Mouse (Mus musculus): ENCODE results near the gene Ip6k2. TPM values are rescaled to one million over a fixed set of nuclear protein-coding genes. Genes with fewer than 3 reads are reported as not detected.

Gene Ip6k2
- total and polyA plus RNA-seq, 3 experiments = 21.3 to 33.7 TPM; not detected in 1

- no peak for TF ChIP-seq MAZ (IDR thresholded peaks at IDR 0.05; ENCODE audit: low read depth, low read length)
- no peak for TF ChIP-seq ZNF384 (IDR thresholded peaks at IDR 0.05; ENCODE audit: low read depth, low read length)
- no peak for TF ChIP-seq HCFC1 (IDR thresholded peaks at IDR 0.05; ENCODE audit: low read depth, low read length)
- no peak for TF ChIP-seq CHD1 (IDR thresholded peaks at IDR 0.05; ENCODE audit: low read depth, low read length)
- no peak for TF ChIP-seq CHD2 (IDR thresholded peaks at IDR 0.05; ENCODE audit: low read length)
- no peak for TF ChIP-seq POLR2AphosphoS5 (IDR thresholded peaks at IDR 0.05; ENCODE audit: borderline replicate concordance, low read depth, low read length)
- Histone ChIP-seq H3K9ac (ENCODE audit: control insufficient read depth, low read depth, low read length, poor library complexity, severe bottlenecking) (no peak overlapping the region), H3K79me2 (ENCODE audit: control insufficient read depth, insufficient read depth, low read length, poor library complexity) (peaks cover 2% of the 10 kb centered on the region; the same call in 1 of the 2 replicates), H3K27me3 (ENCODE audit: control insufficient read depth in 1 of 2, insufficient read depth in 2 of 2, low read length in 2 of 2) (no peaks in the 10 kb centered on the region), H3K27ac (ENCODE audit: control insufficient read depth, low read depth, low read length) (no peak overlapping the region), H3K4me3 (ENCODE audit: control insufficient read depth in 1 of 2, insufficient read depth in 1 of 2, low read depth in 2 of 2, low read length in 2 of 2) (no peak overlapping the region), H3K4me1 (ENCODE audit: control insufficient read depth in 1 of 2, insufficient read depth in 2 of 2, low read length in 2 of 2) (peaks cover 19 to 26% of the 10 kb centered on the region in 2 experiments), H3K9me3 (replicated peaks; ENCODE audit: insufficient read depth, low read length) (no peaks in the 10 kb centered on the region), H3K36me3 (ENCODE audit: control insufficient read depth in 1 of 2, insufficient read depth in 2 of 2, low read length in 2 of 2) (peaks cover 0 to 23% of the 10 kb centered on the region in 2 experiments; a peak in 3 of 4 replicates)
- no peak for DNase-seq (ENCODE audit: low read depth, low spot score)
Observed at GRCm38 (mm10) chr9:108810516-108810915, 26.9 kb downstream of the Ip6k2 start.

GRCm38 (mm10) chr9:108815557-108815956 is 32.0 kb downstream of the Ip6k2 start:
- H3K4me3 ChIP-seq (ENCODE audit: control insufficient read depth in 1 of 2, insufficient read depth in 1 of 2, low read depth in 2 of 2, low read length in 2 of 2) = no peak overlapping the region
- TF ChIP-seq CHD1 (IDR thresholded peaks at IDR 0.05; ENCODE audit: low read depth, low read length) = no peak
- no peak for TF ChIP-seq JUND (IDR thresholded peaks at IDR 0.05; ENCODE audit: low read depth, low read length)
- no peak for TF ChIP-seq TCF12 (IDR thresholded peaks at IDR 0.05; ENCODE audit: low read depth, low read length)
- no peak for TF ChIP-seq ZKSCAN1 (IDR thresholded peaks at IDR 0.05; ENCODE audit: low read depth, low read length)
- no peak for TF ChIP-seq CHD2 (IDR thresholded peaks at IDR 0.05; ENCODE audit: low read length)
- H3K36me3 ChIP-seq (ENCODE audit: control insufficient read depth in 1 of 2, insufficient read depth in 2 of 2, low read length in 2 of 2) = no peaks in the 10 kb centered on the region; a peak in 1 of 4 replicates
- no peaks in the 10 kb centered on the region for H3K27me3 ChIP-seq (ENCODE audit: control insufficient read depth in 1 of 2, insufficient read depth in 2 of 2, low read length in 2 of 2)
- no peaks in the 10 kb centered on the region for H3K4me1 ChIP-seq (ENCODE audit: control insufficient read depth in 1 of 2, insufficient read depth in 2 of 2, low read length in 2 of 2)
- no peak overlapping the region for H3K27ac ChIP-seq (ENCODE audit: control insufficient read depth, low read depth, low read length)
- H3K79me2 ChIP-seq (ENCODE audit: control insufficient read depth, insufficient read depth, low read length, poor library complexity) = no peaks in the 10 kb centered on the region
- H3K9ac ChIP-seq (ENCODE audit: control insufficient read depth, low read depth, low read length, poor library complexity, severe bottlenecking) = no peak overlapping the region
- H3K9me3 ChIP-seq (replicated peaks; ENCODE audit: insufficient read depth, low read length) = no peaks in the 10 kb centered on the region
- DNase-seq (ENCODE audit: low read depth, low spot score) = no peak

GRCm38 (mm10) chr9:108819495-108819894 is 35.9 kb downstream of the Ip6k2 start:
- no peak overlapping the region for H3K9ac ChIP-seq (ENCODE audit: control insufficient read depth, low read depth, low read length, poor library complexity, severe bottlenecking)
- no peaks in the 10 kb centered on the region for H3K79me2 ChIP-seq (ENCODE audit: control insufficient read depth, insufficient read depth, low read length, poor library complexity)
- H3K4me3 ChIP-seq (ENCODE audit: control insufficient read depth in 1 of 2, insufficient read depth in 1 of 2, low read depth in 2 of 2, low read length in 2 of 2) = no peak overlapping the region
- H3K4me1 ChIP-seq (ENCODE audit: control insufficient read depth in 1 of 2, insufficient read depth in 2 of 2, low read length in 2 of 2) = no peaks in the 10 kb centered on the region
- peak; percentile 62 for DNase-seq (ENCODE audit: low read depth, low spot score)
- H3K36me3 ChIP-seq (ENCODE audit: control insufficient read depth in 1 of 2, insufficient read depth in 2 of 2, low read length in 2 of 2) = no peaks in the 10 kb centered on the region
- H3K27me3 ChIP-seq (ENCODE audit: control insufficient read depth in 1 of 2, insufficient read depth in 2 of 2, low read length in 2 of 2) = no peaks in the 10 kb centered on the region; a peak in 1 of 4 replicates
- H3K9me3 ChIP-seq (replicated peaks; ENCODE audit: insufficient read depth, low read length) = no peaks in the 10 kb centered on the region
- no peak overlapping the region for H3K27ac ChIP-seq (ENCODE audit: control insufficient read depth, low read depth, low read length)
- TF ChIP-seq CTCF (IDR thresholded peaks at IDR 0.05 in 2 of 3, conservative IDR thresholded peaks at IDR 0.05 in 1 of 3; ENCODE audit: control insufficient read depth in 1 of 3, insufficient read depth in 1 of 3, low read depth in 2 of 3, low read length in 3 of 3, poor library complexity in 1 of 3, severe bottlenecking in 1 of 3) (peak; percentile 65 to 75 (median 75)), MXI1 (IDR thresholded peaks at IDR 0.05; ENCODE audit: low read depth, low read length) (no peak), SMC3 (IDR thresholded peaks at IDR 0.05; ENCODE audit: low read depth, low read length) (peak; percentile 71), MAFK (IDR thresholded peaks at IDR 0.05; ENCODE audit: borderline replicate concordance, low read depth, low read length) (no peak), RAD21 (IDR thresholded peaks at IDR 0.05; ENCODE audit: low read depth, low read length) (peak; percentile 42)
